Mouse (Mus musculus): ENCODE data around the gene Lhx1. TPM values are rescaled to one million over a fixed set of nuclear protein-coding genes. Genes with fewer than 3 reads are reported as not detected.

Gene Lhx1
- polyA plus RNA-seq, 1 experiment, result not detected

GRCm38 (mm10) chr11:84539981-84540380 lies 14.6 kb upstream of the Lhx1 start:
- no peak for TF ChIP-seq GATA1 (IDR thresholded peaks at IDR 0.05; ENCODE audit: low read length)

GRCm38 (mm10) chr11:84529797-84530703 lies 4.7 kb upstream of the Lhx1 start:
- no peak for TF ChIP-seq GATA1 (IDR thresholded peaks at IDR 0.05; ENCODE audit: low read length)

- TF ChIP-seq GATA1 (IDR thresholded peaks at IDR 0.05; ENCODE audit: low read length), result no peak
Measured at GRCm38 (mm10) chr11:84529143-84529755, 3.9 kb upstream of the Lhx1 start.

GRCm38 (mm10) chr11:84526976-84527860 lies 1.9 kb upstream of the Lhx1 start:
- no peak for TF ChIP-seq GATA1 (IDR thresholded peaks at IDR 0.05; ENCODE audit: low read length)

- no peak for TF ChIP-seq GATA1 (IDR thresholded peaks at IDR 0.05; ENCODE audit: low read length)
Measured at GRCm38 (mm10) chr11:84526451-84526850, 1.1 kb upstream of the Lhx1 start.

GRCm38 (mm10) chr11:84524511-84525270 lies 644 bp downstream of the Lhx1 start:
- no peak for TF ChIP-seq GATA1 (IDR thresholded peaks at IDR 0.05; ENCODE audit: low read length)

GRCm38 (mm10) chr11:84523841-84524510 lies 1.4 kb downstream of the Lhx1 start:
- TF ChIP-seq GATA1 (IDR thresholded peaks at IDR 0.05; ENCODE audit: low read length), result no peak

- TF ChIP-seq GATA1 (IDR thresholded peaks at IDR 0.05; ENCODE audit: low read length), result no peak
Measured at GRCm38 (mm10) chr11:84523321-84523831, 2.0 kb downstream of the Lhx1 start.

- TF ChIP-seq GATA1 (IDR thresholded peaks at IDR 0.05; ENCODE audit: low read length), result no peak
Measured at GRCm38 (mm10) chr11:84522577-84523320, 2.6 kb downstream of the Lhx1 start.

GRCm38 (mm10) chr11:84521751-84522299 lies 3.5 kb downstream of the Lhx1 start:
- no peak for TF ChIP-seq GATA1 (IDR thresholded peaks at IDR 0.05; ENCODE audit: low read length)

- no peak for TF ChIP-seq GATA1 (IDR thresholded peaks at IDR 0.05; ENCODE audit: low read length)
Measured at GRCm38 (mm10) chr11:84521071-84521390, 4.3 kb downstream of the Lhx1 start.

GRCm38 (mm10) chr11:84520269-84521070 lies 4.9 kb downstream of the Lhx1 start:
- no peak for TF ChIP-seq GATA1 (IDR thresholded peaks at IDR 0.05; ENCODE audit: low read length)
